Mouse (Mus musculus): ENCODE data around the gene Mgat5.

- no peak for TF ChIP-seq TAL1 (conservative IDR thresholded peaks at IDR 0.05; ENCODE audit: low read depth, low read length)
- no peak for TF ChIP-seq CTCF (IDR thresholded peaks at IDR 0.05; ENCODE audit: low read depth, low read length)
Measured at GRCm38 (mm10) chr1:127221998-127222736, 17.4 kb downstream of the Mgat5 start.

Data from G1E (cell line).